Mouse (Mus musculus) midbrain, embryonic 14.5 days (tissue): ENCODE results near the gene Bpifc. TPM values are rescaled to one million over a fixed set of nuclear protein-coding genes. Genes with fewer than 3 reads are reported as not detected.
"Not testable (repeated sequence)": the region's sequence is repeated elsewhere in the genome, so short reads cannot be mapped to it uniquely, and the experiment has no call there.

Source experiments
- ATAC-seq: fragments of 200-750 bp; cut with Nextera tagmentation; 2 replicates; pipeline ENCODE4 v1.8.0; 2017; ENCODE audit warnings: moderate number of reproducible peaks, moderate library complexity; ENCODE audit not compliant: low FRiP score, low TSS enrichment
- DNase-seq: peaks from one replicate; pipeline ENCODE4 v3.0.0-alpha.2; 2015
- H3K27ac ChIP-seq: fragments of 300-500 bp; sonication (generic); replicated peaks from 2 replicates; pipeline ENCODE4 v1.5.1; 2014; ENCODE audit warnings: mild to moderate bottlenecking, low read depth, low read length, moderate library complexity
- H3K27me3 ChIP-seq: fragments of 300-500 bp; sonication (generic); 2 replicates; pipeline ENCODE4 v1.6.1; 2014; ENCODE audit warnings: low read length, control low read depth, mixed read lengths; ENCODE audit not compliant: control insufficient read depth, insufficient read depth
- H3K36me3 ChIP-seq: fragments of 300-500 bp; sonication (generic); 2 replicates; pipeline ENCODE4 v1.6.1; 2014; ENCODE audit warnings: low read length, control low read depth; ENCODE audit not compliant: control insufficient read depth, insufficient read depth
- H3K4me1 ChIP-seq: fragments of 300-500 bp; sonication (generic); 2 replicates; pipeline ENCODE4 v1.6.1; 2014; ENCODE audit warnings: mild to moderate bottlenecking, antibody characterized with exemption, low read length, control low read depth; ENCODE audit not compliant: control insufficient read depth, insufficient read depth
- H3K4me2 ChIP-seq: fragments of 300-500 bp; sonication (generic); 2 replicates; pipeline ENCODE4 v1.6.1; 2014; ENCODE audit warnings: mild to moderate bottlenecking, low read length, moderate library complexity
- H3K4me3 ChIP-seq: fragments of 300-500 bp; sonication (generic); replicated peaks from 2 replicates; pipeline ENCODE4 v1.5.1; 2014; ENCODE audit warnings: low read depth, low read length
- H3K9ac ChIP-seq: fragments of 300-500 bp; sonication (generic); replicated peaks from 2 replicates; pipeline ENCODE4 v1.6.1; 2014; ENCODE audit warnings: mild to moderate bottlenecking, low read length, moderate library complexity
- H3K9me3 ChIP-seq: fragments of 300-500 bp; sonication (generic); 2 replicates; pipeline ENCODE4 v1.6.1; 2016; ENCODE audit warnings: low read length, control low read depth, mixed read lengths; ENCODE audit not compliant: control insufficient read depth
- WGBS: fragments of 180-500 bp; shearing (Covaris S2); extraction: QIAGEN DNeasy Blood & Tissue Kit; methylation state at CpG from one replicate; pipeline ENCODE4 v1.1.7; 2014; 5-methylcytosine and 5-hydroxymethylcytosine counted together
- polyA plus RNA-seq: library from polyadenylated mRNA; unstranded; fragments of >200 nt; fragmentation: Nextera tagmentation; extraction: Ambion mirVana; gene quantifications from 2 replicates; pipeline ENCODE4 v1.2.1, GENCODE M21; 2014

Gene Bpifc
- polyA plus RNA-seq, 1 experiment from 2014 or later = not detected

GRCm38 (mm10) chr10:86044066-86044465 is 32.4 kb upstream of the Bpifc start:
- no peak overlapping the region for H3K4me3 ChIP-seq
- whole genome bisulfite sequencing = 81% methylated on average over 8 of the region's 8 CpGs
- no peak overlapping the region for H3K9ac ChIP-seq
- DNase-seq (no peak), ATAC-seq (no peak)
- H3K36me3 ChIP-seq = no peaks in the 10 kb centered on the region
- no peaks in the 10 kb centered on the region for H3K4me1 ChIP-seq
- H3K4me2 ChIP-seq = no peak overlapping the region
- H3K27me3 ChIP-seq = no peaks in the 10 kb centered on the region
- no peaks in the 10 kb centered on the region for H3K9me3 ChIP-seq
- no peak overlapping the region for H3K27ac ChIP-seq

DNA sequence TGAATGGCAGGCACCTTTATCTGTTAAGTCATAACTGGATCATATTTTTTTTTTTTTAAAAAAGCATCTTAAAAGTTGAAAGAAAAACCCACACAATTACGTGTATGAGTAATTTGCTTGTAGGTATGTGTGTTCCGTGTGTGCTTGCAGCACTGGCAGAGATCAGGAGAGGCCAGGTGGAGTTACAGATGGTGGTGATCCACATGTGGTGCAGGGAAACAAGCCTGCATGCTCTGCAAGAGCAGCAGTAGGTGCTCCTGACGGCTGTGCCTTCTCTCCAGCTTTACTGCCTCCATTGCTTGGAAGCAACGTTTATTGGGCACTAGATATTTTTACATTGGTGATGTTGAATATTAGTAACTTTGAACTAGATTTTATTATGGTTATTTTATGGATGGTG is 32.0 kb upstream of the Bpifc start:
- H3K4me1 ChIP-seq = no peaks in the 10 kb centered on the region
- no peak overlapping the region for H3K9ac ChIP-seq
- DNase-seq (no peak), ATAC-seq (no peak)
- H3K9me3 ChIP-seq = no peaks in the 10 kb centered on the region
- H3K36me3 ChIP-seq = no peaks in the 10 kb centered on the region
- no peaks in the 10 kb centered on the region for H3K27me3 ChIP-seq
- no peak overlapping the region for H3K27ac ChIP-seq
- 90% methylated on average over 4 of the region's 4 CpGs for WGBS
- H3K4me3 ChIP-seq = no peak overlapping the region
- no peak overlapping the region for H3K4me2 ChIP-seq

DNA sequence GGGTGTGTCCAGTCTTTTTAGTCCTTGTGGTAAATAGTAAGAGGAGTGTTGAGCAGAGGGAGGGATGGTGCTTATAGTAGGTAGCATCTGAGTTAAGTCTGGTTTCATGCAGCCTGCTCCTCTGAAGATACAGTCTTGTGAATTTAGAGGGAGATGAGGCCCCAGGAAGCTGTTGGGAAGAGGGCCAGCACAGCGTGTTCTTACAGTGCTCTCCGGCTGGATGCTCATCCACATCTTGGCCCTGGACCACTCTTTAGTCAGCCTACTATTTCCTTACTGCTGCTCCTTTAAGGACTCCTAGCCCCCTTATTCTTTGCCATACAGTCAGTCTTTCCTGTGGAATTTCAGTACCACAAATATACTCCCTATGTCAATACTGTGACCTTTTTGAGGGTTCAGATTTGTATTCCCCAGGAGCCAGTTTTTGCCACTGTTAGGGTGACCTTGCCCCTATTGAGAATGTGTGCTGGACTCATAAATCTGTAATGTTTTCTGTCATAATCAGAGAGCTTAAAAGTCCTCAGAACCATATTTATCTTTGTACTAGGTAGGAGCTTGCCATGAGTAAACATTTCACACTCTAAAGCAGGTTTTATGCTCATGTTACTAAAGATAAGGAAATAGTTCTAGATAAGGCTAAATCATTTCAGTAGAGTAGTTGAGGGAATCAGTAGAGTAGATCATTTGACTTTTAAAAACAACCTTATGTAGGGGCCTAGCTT is 22.5 kb upstream of the Bpifc start:
- Histone ChIP-seq H3K9me3 (no peaks in the 10 kb centered on the region), H3K9ac (no peak overlapping the region), H3K4me2 (no peak overlapping the region), H3K27ac (no peak overlapping the region), H3K4me1 (no peaks in the 10 kb centered on the region), H3K36me3 (no peaks in the 10 kb centered on the region), H3K27me3 (no peaks in the 10 kb centered on the region), H3K4me3 (no peak overlapping the region)
- ATAC-seq (no peak), DNase-seq (no peak)
- 98% methylated on average over 2 of the region's 2 CpGs for WGBS

GRCm38 (mm10) chr10:86032517-86032916 is 20.8 kb upstream of the Bpifc start:
- Histone ChIP-seq H3K9ac (no peak overlapping the region), H3K27ac (no peak overlapping the region), H3K9me3 (no peaks in the 10 kb centered on the region), H3K4me2 (no peak overlapping the region), H3K36me3 (no peaks in the 10 kb centered on the region), H3K27me3 (no peaks in the 10 kb centered on the region), H3K4me3 (no peak overlapping the region), H3K4me1 (no peaks in the 10 kb centered on the region)
- no peak for DNase-seq
- 85% methylated on average over 3 of the region's 3 CpGs for WGBS
- ATAC-seq = no peak

- Histone ChIP-seq H3K4me2 (no peak overlapping the region), H3K9me3 (no peaks in the 10 kb centered on the region), H3K9ac (no peak overlapping the region), H3K4me3 (no peak overlapping the region), H3K27me3 (no peaks in the 10 kb centered on the region), H3K27ac (no peak overlapping the region), H3K36me3 (no peaks in the 10 kb centered on the region), H3K4me1 (no peaks in the 10 kb centered on the region)
- no peak for ATAC-seq
- 92% methylated on average over 7 of the region's 7 CpGs for WGBS
- DNase-seq = no peak
Observed at GRCm38 (mm10) chr10:86030743-86031142, 19.0 kb upstream of the Bpifc start.

- not testable (repeated sequence) for H3K36me3 ChIP-seq, H3K9me3 ChIP-seq, H3K9ac ChIP-seq, H3K4me3 ChIP-seq, H3K27me3 ChIP-seq, DNase-seq, H3K4me1 ChIP-seq, H3K4me2 ChIP-seq, H3K27ac ChIP-seq, ATAC-seq
- WGBS = 79% methylated on average over 1 of the region's 1 CpGs
Observed at GRCm38 (mm10) chr10:86026807-86027206, 15.1 kb upstream of the Bpifc start.

- 94% methylated on average over 3 of the region's 3 CpGs for WGBS
- Histone ChIP-seq H3K9me3 (no peaks in the 10 kb centered on the region), H3K4me2 (no peak overlapping the region), H3K4me1 (peaks cover 6% of the 10 kb centered on the region), H3K27me3 (no peaks in the 10 kb centered on the region), H3K36me3 (no peaks in the 10 kb centered on the region), H3K9ac (no peak overlapping the region), H3K27ac (no peak overlapping the region), H3K4me3 (no peak overlapping the region)
- ATAC-seq (no peak), DNase-seq (no peak)
Observed at GRCm38 (mm10) chr10:86026354-86026753, 14.7 kb upstream of the Bpifc start.

DNA sequence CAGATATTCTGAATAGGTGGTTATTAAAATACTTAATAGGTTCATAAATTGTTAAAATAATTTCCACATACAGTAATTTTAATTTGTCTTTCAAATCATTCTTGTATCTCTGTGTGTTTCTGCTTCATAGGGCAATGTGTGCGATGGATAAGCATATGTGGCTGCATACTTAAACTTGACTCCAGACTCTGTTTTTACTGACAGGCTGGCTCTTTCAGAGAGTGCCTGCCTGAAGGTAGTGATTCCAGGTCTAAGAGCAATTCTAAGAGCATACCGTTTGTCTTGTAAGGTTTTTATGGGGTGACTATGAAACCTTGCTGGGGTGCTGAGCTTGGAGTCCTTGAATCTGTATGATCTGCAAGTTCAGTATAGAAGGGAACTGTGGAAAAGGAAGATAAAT is 14.2 kb upstream of the Bpifc start:
- 86% methylated on average over 2 of the region's 2 CpGs for WGBS
- H3K27ac ChIP-seq = no peak overlapping the region
- peaks cover 6% of the 10 kb centered on the region for H3K4me1 ChIP-seq
- H3K4me2 ChIP-seq = no peak overlapping the region
- H3K36me3 ChIP-seq = no peaks in the 10 kb centered on the region
- ATAC-seq (no peak), DNase-seq (no peak)
- H3K4me3 ChIP-seq = no peak overlapping the region
- H3K9me3 ChIP-seq = no peaks in the 10 kb centered on the region
- no peak overlapping the region for H3K9ac ChIP-seq
- H3K27me3 ChIP-seq = no peaks in the 10 kb centered on the region

- no peaks in the 10 kb centered on the region for H3K36me3 ChIP-seq
- no peaks in the 10 kb centered on the region for H3K27me3 ChIP-seq
- H3K4me3 ChIP-seq = no peak overlapping the region
- no peaks in the 10 kb centered on the region for H3K9me3 ChIP-seq
- H3K4me2 ChIP-seq = no peak overlapping the region; the same call in 1 of the 2 replicates
- H3K4me1 ChIP-seq = peaks cover 6% of the 10 kb centered on the region
- H3K27ac ChIP-seq = no peak overlapping the region
- DNase-seq (no peak), ATAC-seq (no peak)
- no peak overlapping the region for H3K9ac ChIP-seq
Observed at GRCm38 (mm10) chr10:86023149-86023548, 11.5 kb upstream of the Bpifc start.
